Mouse (Mus musculus): ENCODE data around the gene Prkar2b. TPM values are rescaled to one million over a fixed set of nuclear protein-coding genes. Genes with fewer than 3 reads are reported as not detected.

Gene Prkar2b
- polyA plus RNA-seq, 1 experiment from 2014 or later = 78.2 TPM

DNA sequence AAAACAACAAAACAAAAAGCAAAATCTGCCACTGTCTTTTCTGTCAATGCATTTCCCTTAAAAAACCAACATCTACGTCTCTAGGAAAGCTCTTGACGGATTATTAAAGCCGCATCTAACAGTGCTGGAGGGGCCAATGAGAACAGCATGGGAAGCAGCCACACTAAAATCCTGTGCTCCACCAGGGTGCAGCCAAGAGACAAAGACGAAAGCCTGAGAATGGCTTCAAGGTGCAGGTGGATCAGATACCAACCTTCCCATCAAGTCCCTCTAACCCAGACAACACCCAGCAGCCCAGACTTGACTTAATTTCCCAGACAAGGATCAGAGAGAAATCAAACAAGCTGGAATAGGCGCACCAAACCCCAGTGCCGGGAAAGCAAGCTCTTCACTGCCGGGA, 84.6 kb downstream of the Prkar2b start:
- H3K36me3 ChIP-seq = no peaks in the 10 kb centered on the region
- H3K27ac ChIP-seq = no peak overlapping the region
- no peak overlapping the region for H3K9ac ChIP-seq
- no peak overlapping the region for H3K4me3 ChIP-seq
- ATAC-seq (ENCODE audit: low FRiP score, low read depth) = no peak
- no peaks in the 10 kb centered on the region for H3K9me3 ChIP-seq
- no peak overlapping the region for H3K4me2 ChIP-seq (replicated peaks)
- WGBS = 53% methylated on average over 7 of the region's 7 CpGs
- H3K27me3 ChIP-seq (replicated peaks) = no peaks in the 10 kb centered on the region
- H3K4me1 ChIP-seq = 0 out of 2 replicates have a peak, but pooled peaks cover 4% of the 10 kb centered on the region

DNA sequence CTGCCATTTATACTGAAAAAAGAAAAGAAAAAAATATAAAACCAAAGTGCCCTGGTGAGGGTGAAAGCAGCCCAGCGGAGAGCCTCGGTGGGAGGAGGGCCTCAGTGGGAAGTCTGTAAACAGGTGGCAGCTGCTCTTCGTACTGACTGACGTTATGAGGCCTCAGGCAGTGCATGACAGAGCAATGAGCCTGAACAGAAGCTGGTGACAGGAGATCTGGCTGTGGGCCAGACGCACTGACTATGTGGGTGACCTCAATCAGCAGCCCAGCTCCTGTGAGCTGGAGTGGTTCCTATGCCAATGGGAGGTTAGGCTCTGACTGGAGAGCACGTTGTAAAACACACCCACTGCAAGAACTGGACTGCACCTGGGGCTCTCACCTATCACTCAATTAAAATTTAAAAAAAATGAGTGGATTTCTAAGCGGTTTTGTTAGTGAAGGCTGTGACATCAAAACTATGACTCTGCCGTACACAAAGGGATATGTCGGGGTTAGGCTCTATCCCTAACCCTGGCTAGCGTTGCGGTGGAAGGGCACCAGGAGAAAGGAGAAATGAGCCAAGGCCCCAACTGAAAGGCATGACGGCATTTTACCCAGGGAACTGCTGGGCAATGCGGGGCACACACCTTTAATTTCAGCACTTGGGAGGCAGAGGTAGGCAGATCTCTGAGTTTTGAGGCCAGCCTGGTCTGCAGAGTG, 87.5 kb downstream of the Prkar2b start:
- H3K4me2 ChIP-seq (replicated peaks) = no peak overlapping the region
- H3K4me3 ChIP-seq = no peak overlapping the region
- no peaks in the 10 kb centered on the region for H3K9me3 ChIP-seq
- no peak overlapping the region for H3K9ac ChIP-seq
- ATAC-seq (ENCODE audit: low FRiP score, low read depth) = peak; percentile 86
- 0 out of 2 replicates have a peak, but pooled peaks cover 4% of the 10 kb centered on the region for H3K4me1 ChIP-seq
- no peak overlapping the region for H3K27ac ChIP-seq
- H3K36me3 ChIP-seq = no peaks in the 10 kb centered on the region; the same call in 1 of the 2 replicates
- H3K27me3 ChIP-seq (replicated peaks) = no peaks in the 10 kb centered on the region
- WGBS = 61% methylated on average over 13 of the region's 13 CpGs

DNA sequence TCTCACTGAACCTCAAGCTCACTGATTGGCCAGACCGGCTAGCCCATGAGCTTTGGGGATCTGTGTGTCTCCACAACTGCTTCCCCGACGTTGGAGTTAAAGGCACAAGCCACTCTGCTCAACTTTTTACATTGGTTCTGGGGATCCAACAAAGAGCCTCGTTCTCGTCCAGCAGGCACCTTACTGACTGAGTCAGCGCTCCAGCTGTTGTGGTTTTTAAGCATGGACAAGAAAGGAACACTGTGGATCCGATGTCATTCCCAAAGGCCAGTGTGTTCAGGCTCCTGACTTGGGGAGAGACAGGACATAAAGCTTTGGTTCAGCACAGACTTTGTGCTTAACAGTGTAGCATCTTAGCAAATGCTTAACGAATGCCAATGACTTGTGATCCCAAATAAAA, 89.5 kb downstream of the Prkar2b start:
- H3K27me3 ChIP-seq (replicated peaks) = no peaks in the 10 kb centered on the region
- WGBS = 84% methylated on average over 8 of the region's 8 CpGs
- H3K9ac ChIP-seq = no peak overlapping the region
- no peak overlapping the region for H3K27ac ChIP-seq
- H3K36me3 ChIP-seq = no peaks in the 10 kb centered on the region; the same call in 1 of the 2 replicates
- no peak for ATAC-seq (ENCODE audit: low FRiP score, low read depth)
- 0 out of 2 replicates have a peak, but pooled peaks cover 4% of the 10 kb centered on the region for H3K4me1 ChIP-seq
- H3K4me3 ChIP-seq = no peak overlapping the region
- no peaks in the 10 kb centered on the region for H3K9me3 ChIP-seq
- no peak overlapping the region for H3K4me2 ChIP-seq (replicated peaks)

DNA sequence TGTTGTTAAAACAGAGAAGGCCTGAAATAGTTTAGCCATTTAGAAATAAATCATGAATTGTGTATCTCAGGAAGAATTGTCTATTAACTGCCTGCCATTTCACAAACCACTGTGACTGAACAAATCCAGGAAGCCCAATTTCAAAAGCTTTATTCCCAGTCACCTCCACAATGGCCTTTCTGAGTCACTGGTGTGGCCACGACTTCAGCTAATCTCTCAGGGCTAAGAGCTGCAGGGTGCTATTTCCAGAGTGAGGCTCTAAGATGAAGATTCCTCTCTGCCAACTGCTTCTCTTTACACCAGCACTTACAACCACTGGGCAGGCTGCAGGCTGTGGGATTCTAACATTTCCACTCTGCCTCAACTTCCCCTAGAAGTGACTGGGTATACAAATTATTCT, 92.0 kb downstream of the Prkar2b start:
- H3K9ac ChIP-seq = no peak overlapping the region
- WGBS = 13% methylated on average over 1 of the region's 1 CpGs
- no peaks in the 10 kb centered on the region for H3K9me3 ChIP-seq
- peaks cover 3% of the 10 kb centered on the region for H3K36me3 ChIP-seq
- no peak overlapping the region for H3K4me3 ChIP-seq
- no peaks in the 10 kb centered on the region for H3K27me3 ChIP-seq (replicated peaks)
- no peak overlapping the region for H3K4me2 ChIP-seq (replicated peaks)
- H3K27ac ChIP-seq = no peak overlapping the region
- no peak for ATAC-seq (ENCODE audit: low FRiP score, low read depth)
- 0 out of 2 replicates have a peak, but pooled peaks cover 4% of the 10 kb centered on the region for H3K4me1 ChIP-seq

DNA sequence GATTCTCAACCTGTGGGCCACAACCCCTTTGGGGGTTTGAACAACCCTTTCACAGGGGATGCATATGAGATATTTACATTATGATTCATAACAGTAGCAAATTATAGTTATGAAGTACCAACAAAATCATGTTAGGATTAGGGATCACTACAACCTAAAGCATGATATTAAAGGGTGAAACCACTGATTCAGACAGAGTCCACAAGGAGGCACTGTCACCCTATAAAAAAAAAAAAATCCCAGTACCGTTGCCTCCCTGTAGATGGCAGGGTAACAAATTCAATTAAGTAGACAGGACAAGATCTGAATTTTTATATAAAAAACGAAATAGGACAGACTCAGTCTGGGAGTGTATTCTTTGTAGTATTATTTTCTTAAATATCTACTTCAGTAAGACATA, 93.6 kb downstream of the Prkar2b start:
- Histone ChIP-seq H3K36me3 (peaks cover 8% of the 10 kb centered on the region), H3K4me3 (no peak overlapping the region), H3K9me3 (no peaks in the 10 kb centered on the region), H3K9ac (no peak overlapping the region), H3K4me2 (replicated peaks) (no peak overlapping the region), H3K27ac (no peak overlapping the region), H3K27me3 (replicated peaks) (no peaks in the 10 kb centered on the region), H3K4me1 (no peaks in the 10 kb centered on the region)
- ATAC-seq (ENCODE audit: low FRiP score, low read depth) = peak; percentile 54; the same call in 1 of the 2 replicates
- WGBS = 4% methylated on average over 2 of the region's 2 CpGs

DNA sequence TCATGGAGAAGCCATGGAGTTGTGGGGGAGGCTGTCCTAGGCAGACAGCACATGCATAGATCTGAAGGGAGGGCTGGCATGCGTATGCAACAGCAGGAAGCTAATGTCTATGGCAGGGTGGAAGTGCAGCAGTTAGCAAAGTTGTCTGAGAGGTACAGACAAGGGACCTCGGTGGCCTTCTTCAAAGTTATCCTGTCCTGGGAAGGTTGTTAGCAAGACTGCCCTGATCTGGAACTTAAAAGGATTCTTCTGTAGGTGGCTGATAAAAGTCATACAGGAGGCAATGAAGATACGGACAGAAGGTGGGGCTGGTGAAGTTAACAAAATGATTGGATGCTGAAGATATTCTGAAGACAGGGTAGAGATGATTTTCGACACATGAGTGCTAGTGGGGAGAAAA, 94.7 kb downstream of the Prkar2b start:
- Histone ChIP-seq H3K36me3 (peaks cover 8% of the 10 kb centered on the region), H3K9ac (no peak overlapping the region), H3K9me3 (no peaks in the 10 kb centered on the region), H3K27me3 (replicated peaks) (no peaks in the 10 kb centered on the region), H3K4me3 (no peak overlapping the region), H3K4me2 (replicated peaks) (no peak overlapping the region), H3K27ac (no peak overlapping the region), H3K4me1 (no peaks in the 10 kb centered on the region)
- 91% methylated on average over 4 of the region's 4 CpGs for WGBS
- no peak for ATAC-seq (ENCODE audit: low FRiP score, low read depth)

DNA sequence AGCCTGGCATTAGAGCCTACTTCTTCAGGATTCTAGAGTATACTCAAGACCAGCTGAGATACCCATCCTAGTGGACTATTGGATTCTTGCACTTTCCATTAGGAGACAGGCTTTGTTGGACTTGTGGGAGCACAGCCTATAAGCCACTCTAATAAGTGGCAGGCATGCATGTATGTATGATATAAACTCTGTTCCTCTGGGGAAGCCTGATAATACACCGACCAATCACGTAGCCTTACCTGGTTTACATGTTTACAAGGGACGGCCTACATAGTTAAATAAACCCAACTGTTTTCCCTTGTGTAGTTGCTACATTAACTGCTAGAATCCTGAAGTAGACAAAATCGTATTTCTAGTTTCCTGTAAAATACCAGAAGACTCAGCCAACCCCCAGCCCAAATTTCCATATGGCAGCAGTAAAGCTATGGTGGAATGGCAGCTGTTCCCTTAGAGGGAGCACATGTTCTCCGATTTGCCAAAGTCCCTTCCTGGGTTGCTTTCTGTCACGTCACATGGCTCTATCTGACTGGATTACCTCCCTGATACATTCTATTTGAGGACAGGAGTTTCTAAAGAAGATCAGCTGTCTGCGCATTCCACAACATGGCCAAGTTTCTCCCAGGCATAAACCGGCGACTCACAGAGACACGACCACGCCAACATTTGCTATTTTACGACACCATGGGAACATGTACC, 95.4 kb downstream of the Prkar2b start:
- 90% methylated on average over 12 of the region's 12 CpGs for WGBS
- no peak for ATAC-seq (ENCODE audit: low FRiP score, low read depth)

DNA sequence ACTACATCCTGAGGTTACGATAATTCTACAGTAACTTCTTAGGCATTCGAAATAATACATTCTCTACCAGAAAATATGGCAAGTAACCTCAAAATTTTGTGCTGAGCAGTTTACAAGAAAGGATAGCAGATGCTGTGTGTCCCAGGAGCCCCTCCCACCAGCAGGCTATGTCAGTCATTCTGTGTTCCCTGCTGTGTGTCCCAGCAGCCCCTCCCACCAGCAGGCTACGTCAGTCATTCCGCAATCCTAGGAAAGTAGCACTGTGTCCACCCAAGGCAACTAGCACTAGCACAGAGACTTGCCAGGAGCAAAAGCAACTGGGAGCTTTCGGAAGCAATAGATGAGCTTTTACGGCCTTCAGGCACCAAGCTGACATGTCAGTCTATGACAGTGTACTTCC, 97.0 kb downstream of the Prkar2b start:
- H3K9ac ChIP-seq = no peak overlapping the region
- no peak for ATAC-seq (ENCODE audit: low FRiP score, low read depth)
- H3K9me3 ChIP-seq = no peaks in the 10 kb centered on the region
- H3K27ac ChIP-seq = no peak overlapping the region
- WGBS = 78% methylated on average over 6 of the region's 6 CpGs
- peaks cover 8% of the 10 kb centered on the region; the same call in 1 of the 2 replicates for H3K36me3 ChIP-seq
- no peaks in the 10 kb centered on the region for H3K27me3 ChIP-seq (replicated peaks)
- no peak overlapping the region for H3K4me3 ChIP-seq
- no peak overlapping the region for H3K4me2 ChIP-seq (replicated peaks)
- no peaks in the 10 kb centered on the region for H3K4me1 ChIP-seq

More for the DNA sequence above, 95.4 kb downstream of the Prkar2b start:
- H3K9me3 ChIP-seq = no peaks in the 10 kb centered on the region
- no peaks in the 10 kb centered on the region for H3K27me3 ChIP-seq (replicated peaks)
- no peaks in the 10 kb centered on the region for H3K4me1 ChIP-seq
- no peak overlapping the region for H3K4me2 ChIP-seq (replicated peaks)
- H3K27ac ChIP-seq = no peak overlapping the region
- H3K4me3 ChIP-seq = no peak overlapping the region
- no peak overlapping the region for H3K9ac ChIP-seq
- H3K36me3 ChIP-seq = peaks cover 8% of the 10 kb centered on the region

DNA sequence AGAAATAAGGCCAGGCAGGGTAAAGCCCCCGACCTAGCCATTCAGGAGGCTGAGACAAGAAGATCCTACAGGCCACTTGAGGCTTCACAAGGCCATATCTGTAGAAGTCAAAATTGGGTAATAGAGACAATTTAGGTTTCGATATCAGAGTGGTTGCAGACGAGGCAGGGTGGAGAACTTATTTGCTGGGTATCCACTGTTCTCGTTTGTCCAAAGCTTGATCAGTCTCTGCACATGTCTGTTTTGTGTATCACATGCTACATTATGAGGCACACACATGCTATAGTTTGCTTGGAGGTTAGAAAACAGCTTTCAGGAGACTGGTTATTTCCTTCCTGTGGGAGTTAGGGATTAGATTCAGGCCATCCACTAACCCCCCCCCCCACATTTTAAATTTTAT, 105.3 kb downstream of the Prkar2b start:
- Histone ChIP-seq H3K27ac (no peak overlapping the region), H3K9me3 (no peaks in the 10 kb centered on the region), H3K4me1 (no peaks in the 10 kb centered on the region), H3K4me3 (no peak overlapping the region), H3K27me3 (replicated peaks) (no peaks in the 10 kb centered on the region), H3K9ac (no peak overlapping the region), H3K4me2 (replicated peaks) (no peak overlapping the region), H3K36me3 (no peaks in the 10 kb centered on the region)
- WGBS = 88% methylated on average over 4 of the region's 4 CpGs
- no peak for ATAC-seq (ENCODE audit: low FRiP score, low read depth)

DNA sequence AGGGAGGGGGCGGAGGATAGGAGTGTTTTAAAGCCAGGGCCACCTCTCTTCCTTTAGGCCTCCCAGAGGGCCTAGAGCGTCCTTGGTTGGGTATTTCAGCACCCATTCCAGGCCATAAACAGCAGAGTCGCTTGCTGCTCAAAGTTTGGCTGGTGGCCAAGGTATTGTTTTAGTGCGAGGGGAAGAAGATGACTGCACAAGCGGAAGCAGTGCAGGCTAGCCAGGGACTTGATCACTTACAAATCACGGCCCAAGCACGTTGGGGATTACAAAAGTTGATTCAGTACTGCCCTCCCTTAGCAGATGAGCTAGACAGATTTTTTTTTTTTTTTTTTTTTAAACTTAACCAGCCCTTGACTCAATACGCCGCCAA, 110.5 kb downstream of the Prkar2b start:
- Histone ChIP-seq H3K36me3 (no peaks in the 10 kb centered on the region), H3K4me1 (no peaks in the 10 kb centered on the region), H3K4me3 (peak overlapping the region; percentile 38), H3K27ac (0 out of 2 replicates have a peak overlapping the region, but pooled peaks have one; percentile 51), H3K9ac (peak overlapping the region; percentile 47; the same call in 1 of the 2 replicates), H3K4me2 (replicated peaks) (peak overlapping the region; percentile 66), H3K27me3 (replicated peaks) (no peaks in the 10 kb centered on the region), H3K9me3 (no peaks in the 10 kb centered on the region)
- no peak for ATAC-seq (ENCODE audit: low FRiP score, low read depth)
- 7% methylated on average over 9 of the region's 9 CpGs for WGBS

DNA sequence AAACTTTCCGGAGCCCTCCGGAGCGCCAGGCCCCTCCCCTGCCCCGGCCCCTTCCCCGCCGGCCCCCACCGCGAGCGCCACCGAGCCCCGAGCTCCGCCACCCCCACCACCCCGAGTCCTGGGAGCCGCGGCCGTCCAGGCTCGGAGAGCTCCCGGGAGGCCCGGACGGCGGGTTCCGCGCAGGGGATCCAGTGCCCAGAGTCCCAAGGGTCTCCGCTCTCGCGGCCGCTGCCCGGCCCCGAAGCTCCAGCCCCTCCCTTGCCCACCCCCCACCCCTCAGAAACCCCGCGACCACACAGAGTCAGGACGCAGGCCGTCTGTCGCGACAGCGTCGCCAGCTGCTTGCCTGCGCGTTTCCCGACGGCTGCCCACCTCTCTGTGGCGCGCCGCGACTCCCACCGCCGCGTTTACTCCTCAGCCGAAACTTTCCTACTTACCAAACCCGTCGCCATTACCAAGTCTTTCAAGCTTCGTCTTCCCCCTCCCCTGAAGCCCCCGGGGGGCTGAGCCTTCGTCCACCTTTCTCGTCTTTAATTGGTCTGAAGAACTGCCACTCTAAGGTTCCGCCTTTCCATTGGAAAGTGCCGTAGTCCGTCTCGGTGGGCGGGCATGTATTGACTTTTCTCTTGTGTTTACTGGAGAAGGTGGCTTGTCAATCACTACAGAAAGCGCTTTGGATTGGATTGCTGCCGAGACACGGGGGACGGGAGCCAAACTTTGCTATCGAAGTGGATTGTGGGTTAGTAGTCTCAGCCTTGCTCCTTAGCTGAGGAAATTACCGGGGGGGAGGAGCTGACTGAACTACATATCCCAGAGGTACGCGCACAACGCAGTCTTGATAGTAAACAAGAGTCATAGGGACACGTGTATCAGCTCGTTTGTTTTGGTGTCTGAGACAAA, 111.1 kb downstream of the Prkar2b start, which contains the start of gene Hbp1:
Hbp1 (minus strand) TSS at position 777 of the 900 bp plus-strand sequence.
- Histone ChIP-seq H3K9me3 (no peaks in the 10 kb centered on the region), H3K4me1 (no peaks in the 10 kb centered on the region), H3K27me3 (replicated peaks) (no peaks in the 10 kb centered on the region), H3K4me2 (replicated peaks) (peak within 1 kb of the TSS; percentile 66), H3K27ac (peak within 1 kb of the TSS; percentile 93), H3K9ac (peak within 1 kb of the TSS; percentile 93), H3K36me3 (no peaks in the 10 kb centered on the region), H3K4me3 (peak within 1 kb of the TSS; percentile 92)
- ATAC-seq (ENCODE audit: low FRiP score, low read depth) = peak; percentile 96
- WGBS = under 1% methylated on average over 70 of the region's 71 CpGs
